Mouse (Mus musculus) hindbrain, embryonic 15.5 days (tissue): ENCODE data around the gene Faf1. TPM values are rescaled to one million over a fixed set of nuclear protein-coding genes. Genes with fewer than 3 reads are reported as not detected.

Experiments used
- ATAC-seq: fragments of 200-750 bp; cut with Nextera tagmentation; 2 replicates; pipeline ENCODE4 v1.8.0; 2017; ENCODE audit warnings: low read depth, moderate number of reproducible peaks, moderate TSS enrichment; ENCODE audit not compliant: low FRiP score
- H3K27ac ChIP-seq: fragments of 300-500 bp; sonication (generic); replicated peaks from 2 replicates; pipeline ENCODE4 v1.5.1; 2015; ENCODE audit warnings: mild to moderate bottlenecking, inconsistent platforms
- H3K27me3 ChIP-seq: fragments of 300-500 bp; sonication (generic); 2 replicates; pipeline ENCODE4 v1.6.1; 2015; ENCODE audit warnings: control low read depth, inconsistent platforms
- H3K36me3 ChIP-seq: fragments of 300-500 bp; sonication (generic); 2 replicates; pipeline ENCODE4 v1.6.1; 2015; ENCODE audit warnings: control low read depth, inconsistent platforms
- H3K4me1 ChIP-seq: fragments of 300-500 bp; sonication (generic); replicated peaks from 2 replicates; pipeline ENCODE4 v1.6.1; 2015; ENCODE audit warnings: control low read depth, inconsistent platforms
- H3K4me2 ChIP-seq: fragments of 300-500 bp; sonication (generic); 2 replicates; pipeline ENCODE4 v1.6.1; 2015; ENCODE audit warnings: moderate library complexity, mild to moderate bottlenecking, inconsistent platforms
- H3K4me3 ChIP-seq: fragments of 300-500 bp; sonication (generic); 2 replicates; pipeline ENCODE4 v1.5.1; 2015; ENCODE audit warnings: mild to moderate bottlenecking, inconsistent platforms
- H3K9ac ChIP-seq: fragments of 300-500 bp; sonication (generic); 2 replicates; pipeline ENCODE4 v1.6.1; 2015; ENCODE audit warnings: inconsistent platforms
- H3K9me3 ChIP-seq: fragments of 300-500 bp; sonication (generic); 2 replicates; pipeline ENCODE4 v1.6.1; 2016; ENCODE audit warnings: control low read depth, inconsistent platforms
- WGBS: fragments of 180-500 bp; shearing (Covaris S2); methylation state at CpG from one replicate; pipeline ENCODE4 v1.1.7; 2015; 5-methylcytosine and 5-hydroxymethylcytosine counted together
- polyA plus RNA-seq: library from polyadenylated mRNA; unstranded; fragments of >200 nt; fragmentation: Nextera tagmentation; extraction: Ambion mirVana; gene quantifications from 2 replicates; pipeline ENCODE4 v1.2.1, GENCODE M21; 2015

Gene Faf1
- polyA plus RNA-seq, 1 experiment from 2014 or later, result 31.8 TPM

DNA sequence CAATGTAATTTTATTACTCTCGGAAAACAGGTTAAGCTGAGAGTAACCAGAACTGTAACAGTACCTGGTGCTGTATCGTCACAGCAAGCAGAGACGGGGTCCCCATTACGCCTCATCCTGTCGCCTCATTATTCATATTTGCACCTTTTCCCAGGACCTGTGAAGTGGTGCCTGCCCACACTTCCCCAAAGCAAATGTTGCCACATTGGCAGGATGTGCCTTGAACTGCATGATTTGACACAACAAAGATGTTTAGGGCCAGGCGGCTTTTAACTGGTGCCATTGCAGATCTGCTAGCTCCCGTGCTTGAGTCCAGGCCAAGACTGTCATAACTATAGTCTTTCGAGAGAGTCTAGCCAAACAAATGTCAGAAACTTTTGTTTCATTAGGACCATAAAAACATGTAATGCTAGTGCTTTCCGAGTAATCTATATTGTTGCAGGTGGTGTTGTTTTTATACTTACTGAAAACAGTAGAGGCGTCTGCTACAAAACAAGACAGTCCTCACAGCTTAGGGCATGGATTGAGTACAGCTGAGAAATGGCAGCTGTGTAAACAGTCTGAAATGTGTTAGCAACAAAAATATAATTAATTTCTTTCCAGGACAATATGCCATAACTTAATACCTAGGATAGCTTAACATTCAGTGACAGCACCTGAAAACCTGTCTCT, 121.3 kb downstream of the Faf1 start:
- Histone ChIP-seq H3K4me1 (no peaks in the 10 kb centered on the region), H3K27ac (no peak overlapping the region), H3K27me3 (no peaks in the 10 kb centered on the region), H3K9me3 (no peaks in the 10 kb centered on the region), H3K4me2 (no peak overlapping the region), H3K4me3 (no peak overlapping the region), H3K36me3 (no peaks in the 10 kb centered on the region), H3K9ac (no peak overlapping the region)
- no peak for ATAC-seq
- WGBS, result 81% methylated on average over 10 of the region's 10 CpGs

DNA sequence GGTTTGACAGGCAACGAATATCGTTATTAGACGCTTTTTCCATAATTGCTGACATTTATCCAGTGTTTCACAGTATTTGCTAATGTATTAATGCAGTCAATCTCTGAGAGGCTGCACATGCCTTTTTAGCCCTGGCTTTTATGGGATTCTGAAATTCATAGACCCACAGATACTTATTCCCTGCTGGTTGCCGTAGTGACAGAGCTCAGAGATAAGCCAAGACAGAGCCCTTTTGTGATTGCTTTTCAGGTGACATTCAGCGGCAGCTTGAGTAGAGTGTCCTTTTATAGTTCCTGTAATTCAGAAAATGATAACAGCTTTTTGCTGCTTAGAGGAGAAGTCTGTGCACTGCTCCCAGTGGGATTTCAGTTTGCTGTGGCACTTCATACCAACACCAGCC, 130.0 kb downstream of the Faf1 start:
- no peak overlapping the region for H3K9ac ChIP-seq
- 57% methylated on average over 5 of the region's 5 CpGs for WGBS
- no peaks in the 10 kb centered on the region for H3K9me3 ChIP-seq
- ATAC-seq, result peak; percentile 34; the same call in 1 of the 2 replicates
- no peak overlapping the region for H3K4me3 ChIP-seq
- H3K4me2 ChIP-seq, result no peak overlapping the region
- H3K36me3 ChIP-seq, result no peaks in the 10 kb centered on the region
- no peaks in the 10 kb centered on the region for H3K4me1 ChIP-seq
- no peaks in the 10 kb centered on the region for H3K27me3 ChIP-seq
- H3K27ac ChIP-seq, result 0 out of 2 replicates have a peak overlapping the region, but pooled peaks have one; percentile 15

GRCm38 (mm10) chr4:109815161-109815560, 138.8 kb downstream of the Faf1 start:
- H3K9ac ChIP-seq, result no peak overlapping the region
- H3K9me3 ChIP-seq, result no peaks in the 10 kb centered on the region
- WGBS, result 74% methylated on average over 1 of the region's 1 CpGs
- no peaks in the 10 kb centered on the region for H3K36me3 ChIP-seq
- H3K4me2 ChIP-seq, result no peak overlapping the region
- no peaks in the 10 kb centered on the region for H3K4me1 ChIP-seq
- H3K4me3 ChIP-seq, result no peak overlapping the region
- ATAC-seq, result no peak
- no peaks in the 10 kb centered on the region for H3K27me3 ChIP-seq
- no peak overlapping the region for H3K27ac ChIP-seq

GRCm38 (mm10) chr4:109815592-109815991, 139.2 kb downstream of the Faf1 start:
- WGBS, result 81% methylated on average over 1 of the region's 1 CpGs
- Histone ChIP-seq H3K36me3 (no peaks in the 10 kb centered on the region), H3K27ac (no peak overlapping the region), H3K4me3 (no peak overlapping the region), H3K4me1 (no peaks in the 10 kb centered on the region), H3K9ac (no peak overlapping the region), H3K27me3 (no peaks in the 10 kb centered on the region), H3K4me2 (no peak overlapping the region), H3K9me3 (no peaks in the 10 kb centered on the region)
- no peak for ATAC-seq

DNA sequence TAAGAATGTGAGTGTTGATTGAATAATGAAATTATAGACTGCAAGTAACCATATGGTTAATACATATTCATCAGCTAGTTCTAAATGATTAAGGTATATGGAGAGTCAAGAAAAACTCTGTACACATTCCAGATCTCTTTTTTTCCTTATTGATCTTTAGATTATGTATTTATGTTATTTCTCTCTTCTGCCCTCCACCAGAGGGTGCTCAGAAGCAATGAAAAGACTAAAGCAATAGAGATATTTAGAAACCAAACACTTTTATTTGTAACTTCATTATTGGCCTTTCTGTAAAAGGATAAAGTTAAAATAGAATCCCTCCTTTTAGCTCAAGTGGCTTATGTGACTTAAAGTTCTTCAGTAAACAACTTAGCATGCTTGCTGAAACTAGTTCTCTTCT, 143.1 kb downstream of the Faf1 start:
- Histone ChIP-seq H3K27ac (no peak overlapping the region), H3K9ac (no peak overlapping the region), H3K36me3 (no peaks in the 10 kb centered on the region), H3K4me1 (no peaks in the 10 kb centered on the region), H3K9me3 (no peaks in the 10 kb centered on the region), H3K27me3 (no peaks in the 10 kb centered on the region), H3K4me3 (no peak overlapping the region), H3K4me2 (no peak overlapping the region)
- ATAC-seq, result no peak

- peaks cover 6% of the 10 kb centered on the region; the same call in 1 of the 2 replicates for H3K36me3 ChIP-seq
- no peak overlapping the region for H3K4me2 ChIP-seq
- 95% methylated on average over 3 of the region's 3 CpGs for WGBS
- no peak overlapping the region for H3K9ac ChIP-seq
- ATAC-seq, result no peak
- no peak overlapping the region for H3K4me3 ChIP-seq
- H3K9me3 ChIP-seq, result no peaks in the 10 kb centered on the region
- no peak overlapping the region for H3K27ac ChIP-seq
- H3K4me1 ChIP-seq, result no peaks in the 10 kb centered on the region
- H3K27me3 ChIP-seq, result no peaks in the 10 kb centered on the region
Observed at GRCm38 (mm10) chr4:109829800-109830199, 153.4 kb downstream of the Faf1 start.

DNA sequence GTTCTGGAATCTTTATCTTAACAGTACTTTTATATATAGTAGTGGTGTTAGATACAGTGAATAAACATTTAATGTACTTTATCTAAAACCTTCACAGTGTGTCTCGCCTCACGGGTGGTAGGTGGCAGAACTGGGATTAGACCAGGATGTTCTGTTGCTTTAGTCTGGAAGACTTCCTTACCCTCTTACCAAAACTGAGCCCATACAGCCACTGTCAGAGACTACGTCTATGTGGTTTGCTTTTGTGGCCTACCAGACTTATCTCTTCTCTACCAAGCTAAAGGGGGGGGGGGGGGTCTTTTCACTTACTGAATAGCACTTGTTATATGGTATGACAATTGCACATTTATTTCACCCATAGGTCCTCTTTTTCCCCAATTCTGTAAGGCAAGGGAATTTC, 181.5 kb downstream of the Faf1 start:
- WGBS, result 86% methylated on average over 3 of the region's 3 CpGs
- H3K27ac ChIP-seq, result no peak overlapping the region
- H3K4me2 ChIP-seq, result no peak overlapping the region
- no peaks in the 10 kb centered on the region for H3K9me3 ChIP-seq
- H3K4me3 ChIP-seq, result no peak overlapping the region
- H3K4me1 ChIP-seq, result no peaks in the 10 kb centered on the region; the same call in 1 of the 2 replicates
- H3K9ac ChIP-seq, result no peak overlapping the region
- no peaks in the 10 kb centered on the region for H3K27me3 ChIP-seq
- H3K36me3 ChIP-seq, result no peaks in the 10 kb centered on the region
- no peak for ATAC-seq

GRCm38 (mm10) chr4:109858571-109859392, 182.4 kb downstream of the Faf1 start:
- no peak overlapping the region for H3K27ac ChIP-seq
- H3K4me2 ChIP-seq, result no peak overlapping the region
- no peak overlapping the region for H3K4me3 ChIP-seq
- no peaks in the 10 kb centered on the region for H3K36me3 ChIP-seq
- no peaks in the 10 kb centered on the region for H3K27me3 ChIP-seq
- H3K4me1 ChIP-seq, result no peaks in the 10 kb centered on the region; the same call in 1 of the 2 replicates
- no peaks in the 10 kb centered on the region for H3K9me3 ChIP-seq
- ATAC-seq, result no peak
- H3K9ac ChIP-seq, result no peak overlapping the region
- WGBS, result 32% methylated on average over 8 of the region's 8 CpGs

- WGBS, result 49% methylated on average over 7 of the region's 7 CpGs
- Histone ChIP-seq H3K9ac (no peak overlapping the region), H3K9me3 (no peaks in the 10 kb centered on the region), H3K36me3 (no peaks in the 10 kb centered on the region), H3K4me1 (no peaks in the 10 kb centered on the region; the same call in 1 of the 2 replicates), H3K27me3 (no peaks in the 10 kb centered on the region), H3K27ac (no peak overlapping the region), H3K4me3 (no peak overlapping the region), H3K4me2 (no peak overlapping the region)
- no peak for ATAC-seq
Observed at GRCm38 (mm10) chr4:109859401-109859800, 183.0 kb downstream of the Faf1 start.

DNA sequence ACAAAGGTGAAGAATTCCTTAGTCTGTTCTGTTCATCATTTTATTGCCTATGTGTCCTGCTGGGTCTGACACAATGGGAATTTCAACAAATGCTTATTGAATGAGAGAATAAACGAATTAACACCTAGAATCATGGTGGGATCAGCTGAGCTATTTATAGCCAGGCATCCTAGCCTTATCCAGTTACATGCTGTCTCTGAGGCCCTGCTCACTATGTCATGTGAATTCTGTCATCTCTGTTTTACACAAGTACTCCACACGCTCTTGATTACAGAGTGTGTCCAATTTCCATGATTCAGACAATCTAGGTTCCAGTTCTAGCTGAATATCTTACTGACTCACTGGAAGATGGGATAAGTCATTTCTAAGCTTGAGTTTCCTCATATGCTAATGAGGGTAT, 183.9 kb downstream of the Faf1 start:
- no peak for ATAC-seq
- WGBS, result 53% methylated on average over 2 of the region's 2 CpGs

DNA sequence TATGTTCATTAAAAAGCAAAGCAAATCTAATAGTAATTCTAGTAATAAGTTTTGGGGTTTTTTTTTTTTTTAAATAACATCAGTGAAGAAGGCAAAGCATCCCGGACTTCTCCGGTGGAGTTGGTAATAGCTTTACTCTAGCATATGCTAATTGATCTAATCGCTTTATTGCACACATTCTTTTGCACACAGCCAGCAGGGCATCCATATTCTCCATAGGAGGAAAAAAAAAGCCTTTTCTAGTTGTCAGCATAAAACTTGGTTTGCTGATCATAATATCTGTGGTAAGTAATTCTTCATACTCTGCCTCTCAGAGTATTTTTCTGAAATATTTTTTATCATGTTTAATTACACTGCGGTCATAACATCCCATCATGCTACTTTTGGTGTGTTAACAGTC, 185.9 kb downstream of the Faf1 start:
- no peak overlapping the region for H3K4me2 ChIP-seq
- WGBS, result 41% methylated on average over 4 of the region's 4 CpGs
- no peak overlapping the region for H3K27ac ChIP-seq
- no peak overlapping the region for H3K9ac ChIP-seq
- H3K27me3 ChIP-seq, result no peaks in the 10 kb centered on the region
- no peaks in the 10 kb centered on the region for H3K36me3 ChIP-seq
- no peak for ATAC-seq
- H3K4me3 ChIP-seq, result no peak overlapping the region
- H3K4me1 ChIP-seq, result no peaks in the 10 kb centered on the region; the same call in 1 of the 2 replicates
- no peaks in the 10 kb centered on the region for H3K9me3 ChIP-seq

More for the DNA sequence above, 183.9 kb downstream of the Faf1 start:
- Histone ChIP-seq H3K27me3 (no peaks in the 10 kb centered on the region), H3K27ac (no peak overlapping the region), H3K4me1 (no peaks in the 10 kb centered on the region; the same call in 1 of the 2 replicates), H3K36me3 (no peaks in the 10 kb centered on the region), H3K4me3 (no peak overlapping the region), H3K4me2 (no peak overlapping the region), H3K9me3 (no peaks in the 10 kb centered on the region), H3K9ac (no peak overlapping the region)

DNA sequence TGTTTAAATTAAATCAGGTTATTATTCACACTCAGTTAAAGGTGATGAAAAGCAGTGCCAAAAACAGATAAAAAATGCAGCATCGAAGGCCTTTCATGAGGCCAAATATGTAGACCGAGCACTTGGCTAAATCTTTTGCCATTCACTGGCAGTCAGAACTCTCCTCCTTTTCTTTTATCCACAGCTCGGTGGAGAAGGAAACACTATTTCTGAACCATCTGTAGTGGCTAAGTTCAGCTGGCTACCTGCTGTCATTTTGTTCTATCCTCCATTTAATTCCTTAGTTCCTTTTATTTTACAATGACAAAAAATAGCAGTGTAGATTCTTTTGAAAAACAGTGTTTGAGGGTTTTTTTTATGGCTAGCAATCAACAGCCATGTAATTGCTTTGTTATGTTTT, 186.6 kb downstream of the Faf1 start:
- no peak for ATAC-seq
- Histone ChIP-seq H3K9me3 (no peaks in the 10 kb centered on the region), H3K9ac (no peak overlapping the region), H3K27ac (no peak overlapping the region), H3K4me1 (no peaks in the 10 kb centered on the region; the same call in 1 of the 2 replicates), H3K36me3 (no peaks in the 10 kb centered on the region), H3K27me3 (no peaks in the 10 kb centered on the region), H3K4me2 (no peak overlapping the region), H3K4me3 (no peak overlapping the region)
- 23% methylated on average over 3 of the region's 3 CpGs for WGBS
